Mouse (Mus musculus) kidney, postnatal 4 days (tissue): ENCODE measurements around the gene Grap.
"Not testable (repeated sequence)": the region's sequence is repeated elsewhere in the genome, so short reads cannot be mapped to it uniquely, and the experiment has no call there.

Source experiments
- DNase-seq, 2 experiments: peaks; one replicate each; pipeline ENCODE4 v3.0.0; 2021; ENCODE audit warnings: mixed read lengths in 2 of 2

Gene Grap

DNA sequence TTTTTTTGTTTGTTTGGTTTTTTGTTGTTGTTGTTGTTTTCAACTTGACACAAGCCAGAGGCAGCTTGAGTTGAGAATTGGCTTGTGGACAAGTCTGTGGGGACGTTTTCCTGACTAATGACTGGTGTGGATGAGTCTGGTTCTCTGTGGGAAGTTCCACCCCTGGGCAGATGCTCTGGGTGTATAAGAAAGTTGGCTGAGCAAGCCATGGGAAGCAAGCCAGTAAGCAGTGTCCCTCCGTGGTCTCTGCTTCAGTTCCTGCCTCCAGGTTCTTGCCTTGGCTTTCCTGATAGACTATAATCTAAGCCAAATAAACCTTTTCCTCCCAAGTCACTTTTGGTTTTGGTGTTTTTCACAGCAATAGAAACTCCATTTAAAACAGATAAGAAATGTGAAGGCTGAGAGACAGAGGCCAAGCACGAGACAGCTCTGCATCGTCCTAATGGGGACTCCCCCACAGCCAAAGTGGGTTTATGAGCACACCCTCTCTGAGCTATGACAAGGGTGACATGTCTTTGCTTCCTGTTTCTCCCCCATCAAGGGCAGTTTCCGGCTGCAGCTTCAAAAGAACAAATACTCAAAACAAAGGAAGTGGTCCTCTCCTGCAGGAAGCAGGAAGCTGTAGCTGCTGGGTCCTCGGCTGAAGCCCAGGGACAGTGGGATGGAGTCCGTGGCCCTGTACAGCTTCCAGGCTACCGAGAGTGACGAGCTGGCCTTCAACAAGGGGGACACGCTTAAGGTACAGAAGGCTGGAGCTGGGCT is at the start of gene Grap:
Gene Grap, plus strand, starts transcription at position 580 of the 762 bp plus-strand sequence.
- peak; percentile 34 to 42 for DNase-seq

- DNase-seq: no peak
These were observed 45.0 kb upstream of the Grap start for GRCm38 (mm10) chr11:61608072-61608471.

DNA sequence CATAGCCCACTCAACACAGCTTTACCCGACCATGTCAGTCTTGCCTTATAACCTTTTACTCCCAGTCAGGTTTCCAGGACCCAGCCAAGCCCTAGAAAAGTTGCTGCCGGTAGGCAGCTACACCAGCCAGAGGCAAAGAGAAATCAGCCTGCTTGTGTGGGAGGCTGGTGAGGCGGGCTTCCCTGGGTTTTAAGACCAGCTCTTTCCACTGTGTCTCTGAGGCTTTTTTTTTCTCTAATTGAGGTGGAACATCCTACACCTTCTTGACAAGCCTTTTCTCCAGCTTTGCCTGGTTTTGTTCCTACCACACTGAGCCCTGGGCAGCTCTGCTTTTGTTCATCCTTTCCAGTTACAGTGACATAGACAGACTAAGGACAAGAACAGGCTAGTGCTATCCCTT is 41.9 kb upstream of the Grap start:
- no peak for DNase-seq

- no peak for DNase-seq
These were observed 40.9 kb upstream of the Grap start for GRCm38 (mm10) chr11:61612116-61612635.

- DNase-seq: no peak
These were observed 38.7 kb upstream of the Grap start for GRCm38 (mm10) chr11:61614401-61614800.

GRCm38 (mm10) chr11:61615686-61616522 is 37.2 kb upstream of the Grap start:
- peak; percentile 49 to 69 for DNase-seq

GRCm38 (mm10) chr11:61616523-61617292 is 36.4 kb upstream of the Grap start:
- DNase-seq: no peak

GRCm38 (mm10) chr11:61617293-61617975 is 35.6 kb upstream of the Grap start:
- DNase-seq: no peak

DNA sequence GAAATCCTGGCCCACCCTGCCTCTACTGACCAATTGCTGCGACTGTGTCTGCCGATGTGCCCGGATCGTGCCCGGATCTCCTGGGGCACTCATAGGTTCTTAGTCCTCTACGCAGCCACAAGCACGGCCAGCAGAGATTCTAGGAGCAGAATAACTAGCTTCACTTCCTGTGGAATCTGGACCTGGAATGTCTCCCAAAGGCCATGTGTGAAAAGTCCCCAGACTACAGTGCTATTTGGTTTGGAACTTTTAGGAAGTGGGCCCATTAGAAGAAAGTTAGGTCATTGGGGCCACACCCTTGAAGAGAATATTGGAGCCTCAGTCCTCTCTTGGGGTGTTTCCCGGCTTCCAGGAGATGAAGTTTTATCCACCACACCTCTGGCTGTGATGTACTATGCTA is 34.9 kb upstream of the Grap start:
- DNase-seq: peak in 1 of 2 experiments; percentile 29

DNA sequence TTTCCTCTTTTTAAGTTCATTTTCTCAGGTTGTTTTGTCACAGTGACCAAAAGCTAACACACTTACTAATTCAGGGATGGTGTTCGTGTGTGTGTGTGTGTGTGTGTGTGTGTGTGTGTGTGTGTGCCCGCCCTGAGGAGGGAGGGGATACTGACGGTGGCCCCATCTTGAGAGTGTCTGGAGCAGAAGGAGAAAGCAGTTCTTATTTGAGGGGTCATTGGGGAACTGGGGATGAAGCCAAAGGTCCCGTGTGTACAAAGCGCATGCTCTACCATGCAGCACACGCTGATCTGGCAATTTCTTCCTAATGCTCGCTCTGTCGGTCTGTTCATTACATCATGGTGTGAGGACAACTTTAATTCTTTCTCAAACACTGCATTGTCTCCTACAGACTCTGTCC is 34.5 kb upstream of the Grap start:
- DNase-seq: no peak

DNA sequence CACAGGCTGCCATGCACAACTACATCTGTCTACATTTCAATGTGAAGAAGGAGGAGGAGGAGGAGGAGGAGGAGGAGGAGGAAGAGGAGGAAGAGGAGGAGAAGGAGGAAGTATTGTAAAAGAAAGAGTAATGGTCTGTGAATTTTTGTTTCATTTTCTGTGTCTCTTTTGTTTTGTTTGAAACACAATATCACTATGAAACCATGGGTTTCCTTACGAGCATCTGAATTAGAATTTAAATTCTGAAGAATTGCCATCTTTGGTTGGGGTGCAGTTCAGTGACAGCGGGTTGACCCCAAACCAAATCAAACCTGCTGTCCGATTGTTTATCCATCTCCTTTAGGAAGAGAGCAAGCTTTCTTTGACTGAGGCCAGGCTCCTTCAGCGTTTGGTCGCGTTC is 33.7 kb upstream of the Grap start:
- DNase-seq: no peak

GRCm38 (mm10) chr11:61619791-61620241 is 33.2 kb upstream of the Grap start:
- DNase-seq: peak; percentile 86 to 88

- DNase-seq: peak; percentile 92 to 94
These were observed 32.8 kb upstream of the Grap start for GRCm38 (mm10) chr11:61620254-61620670.

DNA sequence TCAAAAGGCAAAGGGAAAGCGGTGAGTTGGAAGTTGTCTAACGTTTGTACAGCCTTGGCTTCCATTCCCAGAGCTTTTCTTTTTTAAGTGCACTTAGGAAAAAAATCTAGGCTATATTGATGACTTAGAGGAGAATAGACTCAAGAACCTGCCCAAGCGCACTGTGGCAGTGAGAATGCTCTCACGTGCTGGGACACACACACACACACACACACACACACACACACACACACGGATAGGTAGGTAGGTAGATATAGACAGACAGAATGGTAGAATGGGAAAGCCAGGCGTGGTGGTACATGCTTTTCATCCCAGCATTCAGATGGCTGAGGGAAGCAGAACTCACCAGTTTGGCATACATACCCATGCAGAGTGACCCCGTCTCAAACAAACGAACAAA is 32.3 kb upstream of the Grap start:
- no peak for DNase-seq

DNA sequence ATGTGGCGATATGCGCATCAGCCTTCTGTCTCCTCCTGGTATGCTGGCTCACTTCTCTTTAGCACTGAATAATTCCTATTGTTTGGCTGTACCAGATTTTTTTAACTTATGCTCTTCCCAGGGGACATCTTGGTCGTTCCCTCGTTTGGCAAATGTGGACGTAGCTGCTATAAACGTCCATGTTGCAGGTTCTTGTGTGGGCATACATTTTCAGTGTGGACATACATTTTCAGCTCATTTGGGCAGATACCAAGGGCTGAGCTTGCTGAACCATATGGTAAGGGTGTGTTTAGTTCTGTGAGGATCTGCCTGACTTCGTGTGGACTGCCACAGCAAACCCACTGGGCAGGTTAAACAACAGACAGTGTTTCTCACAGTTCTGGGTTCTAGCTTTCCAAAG is 27.9 kb upstream of the Grap start:
- DNase-seq: no peak

- DNase-seq: no peak
These were observed 26.6 kb upstream of the Grap start for GRCm38 (mm10) chr11:61626509-61626908.

DNA sequence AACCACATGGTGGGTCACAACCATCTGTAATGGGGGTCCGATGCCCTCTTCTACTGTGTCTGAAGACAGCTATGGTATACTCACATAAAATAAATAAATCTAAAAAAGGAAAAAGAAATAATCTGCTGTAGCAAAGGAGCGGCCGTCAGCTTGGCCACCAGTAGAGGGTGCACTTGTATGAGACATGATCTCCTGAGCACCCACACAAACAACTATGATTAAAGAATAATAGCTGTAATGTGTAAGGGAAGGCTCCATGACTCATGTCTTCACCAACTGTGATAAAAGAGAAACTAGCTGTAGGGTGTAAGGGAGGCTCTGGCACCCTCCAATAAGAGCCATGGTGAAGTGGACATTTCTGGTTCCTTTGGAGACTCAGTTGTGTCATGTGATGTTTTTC is 23.4 kb upstream of the Grap start:
- peak; percentile 41 to 44 for DNase-seq

GRCm38 (mm10) chr11:61636309-61636708 is 16.8 kb upstream of the Grap start:
- not testable (repeated sequence) for DNase-seq

DNA sequence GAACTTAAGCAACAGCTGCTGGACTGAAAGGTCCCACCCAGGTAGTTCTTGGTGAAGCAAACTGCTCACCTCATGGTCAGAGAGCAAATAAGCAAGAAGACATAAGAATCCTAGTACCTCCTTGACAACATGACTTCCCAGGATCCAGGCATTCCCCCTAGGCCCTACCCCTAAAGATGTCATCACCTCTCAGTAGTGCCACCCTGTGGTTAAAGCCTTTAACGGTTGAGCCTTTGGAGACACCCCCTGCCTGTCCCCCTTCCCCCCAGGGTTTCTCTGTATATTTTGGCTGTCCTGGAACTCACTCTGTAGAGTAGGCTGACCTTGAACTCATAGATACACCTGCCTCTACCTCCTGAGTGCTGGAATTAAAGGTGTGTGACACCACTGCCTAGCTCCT is 15.7 kb upstream of the Grap start:
- no peak for DNase-seq

- no peak for DNase-seq
These were observed 15.2 kb upstream of the Grap start for GRCm38 (mm10) chr11:61637856-61638255.

DNA sequence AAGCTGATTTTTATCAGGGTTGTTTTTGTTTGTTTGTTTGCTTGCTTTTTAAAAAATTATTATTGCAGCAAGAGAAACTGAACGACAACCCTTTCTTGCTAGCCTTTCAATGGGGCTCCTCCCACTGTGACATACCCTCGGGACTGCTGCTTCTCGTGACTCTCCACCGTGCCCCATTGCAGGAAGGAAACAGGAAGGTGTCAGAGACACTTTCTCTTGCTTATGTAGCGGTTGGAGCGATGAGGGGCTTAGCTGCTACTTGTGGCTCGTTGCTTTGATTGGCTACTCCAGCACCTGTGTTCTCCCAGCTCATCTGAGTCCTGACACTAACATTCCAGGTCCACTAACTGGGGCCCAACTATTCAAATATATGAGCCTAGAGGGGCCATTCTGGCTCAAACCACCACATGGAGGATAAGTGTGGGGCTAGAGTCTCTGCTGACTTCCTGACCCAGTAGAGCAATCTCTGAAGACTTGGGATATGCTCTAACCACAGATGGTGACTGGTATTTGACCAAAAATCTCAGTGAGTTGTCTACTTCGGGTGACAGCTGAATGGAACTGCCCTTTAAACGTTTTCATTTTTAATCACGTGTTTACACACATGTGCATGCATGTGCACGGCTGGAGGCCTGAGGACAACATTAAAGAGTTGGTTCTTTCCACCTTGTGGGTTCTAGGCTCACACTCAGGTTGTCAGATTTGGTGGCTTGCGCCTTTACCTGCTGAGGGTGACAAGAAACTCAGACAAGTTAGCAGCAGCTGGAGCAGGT is 14.1 kb upstream of the Grap start:
- no peak for DNase-seq
